Mouse (Mus musculus): Measurements from ENCODE around the gene Lrrc1. TPM values are rescaled to one million over a fixed set of nuclear protein-coding genes. Genes with fewer than 3 reads are reported as not detected.

The Lrrc1 gene
- polyA plus RNA-seq, 1 experiment from 2014 or later = 6.8 TPM

- Histone ChIP-seq H3K9me3 (no peaks in the 10 kb centered on the region), H3K27me3 (replicated peaks) (no peaks in the 10 kb centered on the region), H3K36me3 (no peaks in the 10 kb centered on the region), H3K4me1 (no peaks in the 10 kb centered on the region), H3K4me3 (no peak overlapping the region), H3K9ac (no peak overlapping the region), H3K4me2 (replicated peaks) (no peak overlapping the region), H3K27ac (no peak overlapping the region)
- no peak for ATAC-seq (ENCODE audit: low FRiP score, low read depth)
- 73% methylated on average over 3 of the region's 3 CpGs for WGBS
Measured at GRCm38 (mm10) chr9:77513892-77514291, 30.8 kb downstream of the Lrrc1 start.

GRCm38 (mm10) chr9:77512220-77512619 lies 32.5 kb downstream of the Lrrc1 start:
- Histone ChIP-seq H3K36me3 (no peaks in the 10 kb centered on the region), H3K27ac (no peak overlapping the region), H3K4me3 (no peak overlapping the region), H3K9ac (no peak overlapping the region), H3K27me3 (replicated peaks) (peaks cover 3% of the 10 kb centered on the region; the same call in 1 of the 2 replicates), H3K4me1 (no peaks in the 10 kb centered on the region), H3K4me2 (replicated peaks) (no peak overlapping the region), H3K9me3 (no peaks in the 10 kb centered on the region)
- peak; percentile 41; the same call in 1 of the 2 replicates for ATAC-seq (ENCODE audit: low FRiP score, low read depth)
- WGBS = 51% methylated on average over 6 of the region's 6 CpGs

GRCm38 (mm10) chr9:77510574-77510973 lies 34.1 kb downstream of the Lrrc1 start:
- Histone ChIP-seq H3K4me2 (replicated peaks) (no peak overlapping the region), H3K27ac (no peak overlapping the region), H3K27me3 (replicated peaks) (peaks cover 3% of the 10 kb centered on the region; the same call in 1 of the 2 replicates), H3K36me3 (no peaks in the 10 kb centered on the region), H3K4me1 (no peaks in the 10 kb centered on the region), H3K4me3 (no peak overlapping the region), H3K9ac (no peak overlapping the region), H3K9me3 (no peaks in the 10 kb centered on the region)
- ATAC-seq (ENCODE audit: low FRiP score, low read depth) = no peak
- 84% methylated on average over 8 of the region's 8 CpGs for WGBS

GRCm38 (mm10) chr9:77507743-77508394 lies 36.8 kb downstream of the Lrrc1 start:
- Histone ChIP-seq H3K36me3 (no peaks in the 10 kb centered on the region), H3K27me3 (replicated peaks) (peaks cover 3% of the 10 kb centered on the region; the same call in 1 of the 2 replicates), H3K27ac (no peak overlapping the region), H3K4me1 (peaks cover 7% of the 10 kb centered on the region), H3K9ac (no peak overlapping the region), H3K9me3 (no peaks in the 10 kb centered on the region), H3K4me2 (replicated peaks) (no peak overlapping the region), H3K4me3 (no peak overlapping the region)
- 88% methylated on average over 3 of the region's 3 CpGs for WGBS
- no peak for ATAC-seq (ENCODE audit: low FRiP score, low read depth)

DNA sequence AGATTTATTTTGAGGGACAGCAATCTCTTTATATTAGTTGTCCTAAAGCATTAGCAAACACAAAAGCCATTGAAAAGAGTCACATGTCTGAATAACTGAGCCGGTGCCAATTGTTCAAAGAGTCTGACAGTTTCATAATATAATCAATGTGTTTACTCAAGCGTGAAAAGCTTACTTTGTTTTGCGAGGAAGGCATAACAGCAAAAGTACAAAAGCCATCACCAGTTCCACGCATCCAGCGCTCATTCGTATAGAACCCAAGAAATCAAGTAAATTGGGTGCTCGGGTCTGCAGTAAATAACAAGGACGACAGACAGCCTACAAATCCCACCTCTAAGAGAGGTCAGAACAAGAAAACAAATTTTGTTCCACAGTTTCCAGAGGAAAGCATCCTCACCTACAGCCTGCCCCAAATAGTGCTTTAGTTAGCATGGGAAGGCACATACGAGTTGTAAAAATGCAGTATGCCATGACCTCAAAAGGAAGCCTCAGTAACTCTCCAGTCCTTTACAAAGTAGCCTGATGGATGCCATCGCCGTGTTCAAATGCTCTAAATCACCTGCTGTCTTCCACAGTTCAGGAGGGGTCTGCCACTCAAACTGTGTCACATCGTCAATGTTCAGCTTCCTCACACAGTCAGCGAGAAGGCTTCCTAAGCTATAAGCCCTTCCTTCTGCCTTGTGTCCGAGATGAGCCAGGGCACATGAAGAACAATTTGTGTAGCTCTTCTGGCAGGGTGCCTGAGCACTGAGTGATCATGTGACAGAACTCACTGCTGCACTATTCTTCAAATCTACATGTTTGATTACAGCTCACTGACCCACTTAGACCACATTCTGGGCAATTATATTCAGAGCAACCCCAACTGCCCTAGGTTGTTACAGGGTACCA lies 41.9 kb downstream of the Lrrc1 start:
- Histone ChIP-seq H3K27me3 (replicated peaks) (peaks cover 9% of the 10 kb centered on the region; the same call in 1 of the 2 replicates), H3K9ac (no peak overlapping the region), H3K4me1 (peaks cover 9% of the 10 kb centered on the region), H3K4me2 (replicated peaks) (peak overlapping the region; percentile 33; the same call in 1 of the 2 replicates), H3K27ac (no peak overlapping the region), H3K36me3 (no peaks in the 10 kb centered on the region), H3K9me3 (no peaks in the 10 kb centered on the region), H3K4me3 (no peak overlapping the region)
- 23% methylated on average over 14 of the region's 14 CpGs for WGBS
- peak; percentile 76 for ATAC-seq (ENCODE audit: low FRiP score, low read depth)

DNA sequence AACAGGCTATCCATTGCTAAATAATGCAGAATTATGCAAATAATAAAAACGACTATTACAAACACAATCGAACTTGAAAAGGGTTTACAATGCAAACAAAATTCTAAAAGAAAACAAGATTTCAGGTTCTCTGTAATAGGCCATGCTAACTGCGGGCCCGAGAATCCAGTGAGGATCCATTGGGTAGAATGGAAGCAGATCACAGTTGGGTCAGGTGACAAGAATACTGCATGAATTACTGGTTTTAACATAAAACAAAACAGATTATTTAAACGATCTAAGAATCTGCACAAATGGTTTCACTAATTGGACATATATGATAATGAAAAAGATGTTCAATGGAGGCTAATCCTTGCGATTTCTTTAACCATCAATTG lies 42.5 kb downstream of the Lrrc1 start:
- peaks cover 10% of the 10 kb centered on the region for H3K4me1 ChIP-seq
- peak; percentile 72 for ATAC-seq (ENCODE audit: low FRiP score, low read depth)
- H3K9me3 ChIP-seq = no peaks in the 10 kb centered on the region

GRCm38 (mm10) chr9:77499084-77499483 lies 45.6 kb downstream of the Lrrc1 start:
- no peak overlapping the region for H3K4me3 ChIP-seq
- whole genome bisulfite sequencing = 85% methylated on average over 6 of the region's 6 CpGs
- H3K9ac ChIP-seq = no peak overlapping the region
- H3K4me2 ChIP-seq (replicated peaks) = no peak overlapping the region
- no peak for ATAC-seq (ENCODE audit: low FRiP score, low read depth)
- peaks cover 22% of the 10 kb centered on the region for H3K4me1 ChIP-seq
- H3K27me3 ChIP-seq (replicated peaks) = peaks cover 8% of the 10 kb centered on the region; the same call in 1 of the 2 replicates
- no peaks in the 10 kb centered on the region for H3K36me3 ChIP-seq
- no peaks in the 10 kb centered on the region for H3K9me3 ChIP-seq
- no peak overlapping the region for H3K27ac ChIP-seq

More for the DNA sequence above, 42.5 kb downstream of the Lrrc1 start:
- Histone ChIP-seq H3K36me3 (no peaks in the 10 kb centered on the region), H3K4me3 (no peak overlapping the region), H3K4me2 (replicated peaks) (no peak overlapping the region), H3K27ac (no peak overlapping the region), H3K27me3 (replicated peaks) (peaks cover 8% of the 10 kb centered on the region; the same call in 1 of the 2 replicates), H3K9ac (no peak overlapping the region)
- 43% methylated on average over 6 of the region's 6 CpGs for WGBS

DNA sequence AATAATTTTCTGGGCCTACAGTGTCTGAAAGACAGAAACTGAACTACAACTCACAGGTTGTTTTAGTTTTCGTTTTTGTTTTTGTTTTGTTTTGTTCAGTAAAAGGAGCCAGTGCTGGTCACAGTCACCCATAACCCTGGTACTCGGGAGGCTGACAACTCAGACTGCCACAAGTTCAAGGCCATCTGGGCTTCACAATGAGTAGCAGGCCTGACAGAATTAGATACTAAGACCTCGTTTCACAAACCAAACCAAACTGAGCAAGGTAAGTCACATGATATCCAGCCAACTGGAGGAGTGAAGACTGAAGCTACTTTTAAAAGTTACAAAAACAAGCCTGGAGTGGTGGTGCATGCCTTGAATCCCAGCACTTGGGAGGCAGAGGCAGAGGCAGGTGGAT lies 46.3 kb downstream of the Lrrc1 start:
- Histone ChIP-seq H3K27me3 (replicated peaks) (peaks cover 8% of the 10 kb centered on the region; the same call in 1 of the 2 replicates), H3K4me3 (no peak overlapping the region), H3K27ac (no peak overlapping the region), H3K4me2 (replicated peaks) (no peak overlapping the region), H3K9me3 (no peaks in the 10 kb centered on the region), H3K4me1 (peaks cover 20% of the 10 kb centered on the region), H3K9ac (no peak overlapping the region), H3K36me3 (no peaks in the 10 kb centered on the region)
- no peak for ATAC-seq (ENCODE audit: low FRiP score, low read depth)
- WGBS = 75% methylated on average over 3 of the region's 3 CpGs

GRCm38 (mm10) chr9:77497173-77497572 lies 47.5 kb downstream of the Lrrc1 start:
- Histone ChIP-seq H3K27me3 (replicated peaks) (peaks cover 8% of the 10 kb centered on the region; the same call in 1 of the 2 replicates), H3K4me3 (no peak overlapping the region), H3K36me3 (no peaks in the 10 kb centered on the region), H3K27ac (no peak overlapping the region), H3K9ac (no peak overlapping the region), H3K9me3 (no peaks in the 10 kb centered on the region), H3K4me1 (peaks cover 13% of the 10 kb centered on the region), H3K4me2 (replicated peaks) (no peak overlapping the region)
- 57% methylated on average over 6 of the region's 6 CpGs for WGBS
- ATAC-seq (ENCODE audit: low FRiP score, low read depth) = 0 out of 2 replicates have a peak, but pooled peaks have one; percentile 31

DNA sequence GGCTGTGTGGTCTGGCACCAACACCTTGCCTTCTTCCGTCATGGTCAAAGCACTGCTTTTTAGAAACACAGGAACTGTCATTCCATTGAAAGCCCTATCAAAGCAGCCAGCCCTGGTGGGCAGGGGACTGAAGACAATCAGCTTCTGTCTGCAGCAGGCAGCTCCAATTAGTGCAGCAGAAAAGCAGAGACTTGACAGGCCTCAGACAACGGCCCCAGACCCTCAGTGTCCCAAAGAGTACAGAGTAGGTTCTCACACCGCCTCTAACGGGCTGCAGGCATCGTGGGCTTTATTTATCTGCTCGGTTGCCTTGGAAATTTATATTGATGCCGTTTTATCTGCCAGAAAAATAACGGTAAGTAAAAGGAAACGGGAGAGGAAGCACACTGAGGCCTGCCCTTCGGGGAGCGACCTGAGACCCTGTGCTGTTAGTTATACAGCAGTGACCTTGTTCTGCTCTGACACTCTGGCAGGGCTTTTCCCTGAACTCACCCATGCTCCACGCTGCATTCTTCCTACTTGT lies 48.1 kb downstream of the Lrrc1 start:
- Histone ChIP-seq H3K27ac (no peak overlapping the region), H3K36me3 (no peaks in the 10 kb centered on the region), H3K4me1 (peaks cover 13% of the 10 kb centered on the region), H3K4me3 (no peak overlapping the region), H3K27me3 (replicated peaks) (peaks cover 8% of the 10 kb centered on the region; the same call in 1 of the 2 replicates), H3K9ac (0 out of 2 replicates have a peak overlapping the region, but pooled peaks have one; percentile 4), H3K4me2 (replicated peaks) (no peak overlapping the region), H3K9me3 (no peaks in the 10 kb centered on the region)
- 31% methylated on average over 12 of the region's 12 CpGs for WGBS
- peak; percentile 80 for ATAC-seq (ENCODE audit: low FRiP score, low read depth)

DNA sequence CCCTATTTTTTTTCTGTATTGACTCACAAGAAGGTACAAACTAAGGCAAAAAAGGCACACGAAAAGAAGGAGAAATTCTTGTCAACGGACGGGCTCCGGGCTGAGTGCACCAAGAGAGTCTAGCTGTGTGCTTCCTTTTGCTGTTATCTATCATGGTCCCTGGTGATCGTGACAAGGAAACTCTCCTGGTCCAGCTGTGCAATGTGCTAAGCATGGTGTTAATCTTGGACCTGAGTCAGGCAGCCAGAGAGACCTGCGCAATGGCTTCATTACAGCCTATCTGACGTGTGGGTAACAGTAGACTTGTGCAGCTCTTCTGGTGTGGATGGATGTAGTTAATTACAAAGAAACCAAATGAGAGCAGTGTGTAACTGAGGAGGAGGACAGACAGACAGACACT lies 50.4 kb downstream of the Lrrc1 start:
- Histone ChIP-seq H3K27me3 (replicated peaks) (no peaks in the 10 kb centered on the region), H3K4me2 (replicated peaks) (no peak overlapping the region), H3K9ac (no peak overlapping the region), H3K4me1 (peaks cover 13% of the 10 kb centered on the region), H3K36me3 (no peaks in the 10 kb centered on the region), H3K27ac (no peak overlapping the region), H3K4me3 (no peak overlapping the region), H3K9me3 (no peaks in the 10 kb centered on the region)
- 87% methylated on average over 7 of the region's 7 CpGs for WGBS
- no peak for ATAC-seq (ENCODE audit: low FRiP score, low read depth)

DNA sequence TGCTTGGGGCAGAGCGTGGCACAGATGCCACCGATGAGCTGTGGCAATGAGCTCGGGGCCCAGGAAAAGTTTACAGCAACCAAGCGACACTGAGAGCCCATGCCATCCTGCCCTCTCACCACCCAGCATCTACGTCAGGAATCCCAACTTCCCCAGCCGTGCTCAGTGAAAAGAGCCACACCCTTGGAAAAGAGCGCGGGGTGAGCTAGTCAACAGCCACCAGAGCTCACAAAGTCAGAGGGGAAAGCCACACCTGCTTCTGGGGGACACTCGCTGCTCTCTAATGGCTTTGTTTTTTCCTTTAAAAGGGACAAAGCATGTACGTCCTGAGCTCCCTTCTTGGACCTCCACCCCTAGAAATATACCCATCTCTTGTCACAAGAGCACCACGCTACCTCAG lies 56.1 kb downstream of the Lrrc1 start:
- no peak overlapping the region for H3K9ac ChIP-seq
- H3K4me3 ChIP-seq = no peak overlapping the region
- no peaks in the 10 kb centered on the region for H3K4me1 ChIP-seq
- 92% methylated on average over 11 of the region's 11 CpGs for WGBS
- no peaks in the 10 kb centered on the region for H3K9me3 ChIP-seq
- no peak overlapping the region for H3K27ac ChIP-seq
- no peaks in the 10 kb centered on the region for H3K27me3 ChIP-seq (replicated peaks)
- no peaks in the 10 kb centered on the region for H3K36me3 ChIP-seq
- ATAC-seq (ENCODE audit: low FRiP score, low read depth) = no peak
- H3K4me2 ChIP-seq (replicated peaks) = no peak overlapping the region
